Mouse (Mus musculus) heart, adult 2 months (tissue): ENCODE measurements at regions not wholly inside any gene's neighbourhood (a gene's known extent, or its start where the extent isn't known, plus 50 kb on each side); places are given as distances from the start of the nearest gene placed in this dataset.

Experiments
- DNase-seq, 2 experiments: peaks; one replicate each; pipeline ENCODE4 v3.0.0; 2021
- H3K27ac ChIP-seq: fragments of 200-600 bp; 2 replicates; pipeline ENCODE4 v1.8.1; 2022
- H3K27me3 ChIP-seq: fragments of 200-500 bp; 2 replicates; pipeline ENCODE4 v1.6.1; 2012; ENCODE audit warnings: mild to moderate bottlenecking, low read length, inconsistent platforms, mixed read lengths; ENCODE audit not compliant: control insufficient read depth, insufficient read depth
- H3K36me3 ChIP-seq: fragments of 200-500 bp; 2 replicates; pipeline ENCODE4 v1.6.1; 2012; ENCODE audit warnings: low read length, inconsistent platforms; ENCODE audit not compliant: control insufficient read depth, insufficient read depth
- H3K4me1 ChIP-seq: fragments of 200-500 bp; 2 replicates; pipeline ENCODE4 v1.6.1; 2011; ENCODE audit warnings: low read length; ENCODE audit not compliant: control insufficient read depth, insufficient read depth
- H3K4me3 ChIP-seq: fragments of 200-600 bp; 2 replicates; pipeline ENCODE4 v1.8.1; 2022
- H3K79me2 ChIP-seq: fragments of 200-500 bp; replicated peaks from 2 replicates; pipeline ENCODE4 v1.6.1; 2012; ENCODE audit warnings: mild to moderate bottlenecking, inconsistent platforms, low read length, moderate library complexity, mixed read lengths; ENCODE audit not compliant: control insufficient read depth, insufficient read depth
- H3K9ac ChIP-seq: fragments of 200-500 bp; 2 replicates; pipeline ENCODE4 v1.6.1; 2012; ENCODE audit warnings: low read depth, mild to moderate bottlenecking, control low read depth, inconsistent platforms, low read length, mixed read lengths
- CTCF ChIP-seq: fragments of 200-600 bp; IDR thresholded peaks from 2 replicates; pipeline ENCODE4 v1.8.1; 2022; ENCODE audit warnings: antibody characterized with exemption, mild to moderate bottlenecking, moderate library complexity
- EP300 ChIP-seq: fragments of 200-500 bp; IDR thresholded peaks from 2 replicates; pipeline ENCODE4 v1.6.1; 2011; ENCODE audit warnings: low read depth, low read length, control low read depth; ENCODE audit not compliant: insufficient read depth
- POLR2A ChIP-seq: fragments of 200-500 bp; IDR thresholded peaks from 2 replicates; pipeline ENCODE4 v1.6.1; 2011; ENCODE audit warnings: mild to moderate bottlenecking, low read depth, low read length, control low read depth; ENCODE audit not compliant: insufficient read depth
- WGBS: fragments of 180-500 bp; shearing (Covaris S2); methylation state at CpG from one replicate; pipeline ENCODE4 v1.1.7; 2018; 5-methylcytosine and 5-hydroxymethylcytosine counted together
- intact Hi-C: fragments of 180-260 bp; cut with DNase I; formaldehyde crosslinking; loops from one replicate; pipeline ENCODE4 v1.15.1; 2025

DNA sequence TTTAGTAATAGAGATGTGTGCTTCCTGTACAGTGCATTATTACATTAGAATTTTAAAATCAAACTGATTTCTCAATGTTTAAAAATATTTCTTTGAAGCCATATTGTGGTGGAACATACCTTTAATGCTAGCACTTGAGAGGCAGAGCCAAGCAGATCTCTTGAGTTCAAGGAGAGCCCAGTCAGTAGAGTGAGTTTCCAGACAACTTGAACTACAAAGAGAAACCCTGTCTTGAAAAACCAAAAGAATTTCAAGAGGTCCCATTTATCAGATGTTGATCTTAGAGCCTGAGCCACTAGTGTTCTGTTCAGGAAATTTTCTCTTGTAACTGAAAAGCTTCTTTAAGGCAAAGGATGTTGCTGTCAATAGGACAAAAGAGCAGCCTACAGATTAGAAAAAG is 855.8 kb downstream of the Fam19a2 start:
- Histone ChIP-seq H3K9ac (no peak overlapping the region), H3K27me3 (no peaks in the 10 kb centered on the region), H3K4me3 (no peak overlapping the region), H3K4me1 (no peaks in the 10 kb centered on the region), H3K79me2 (no peaks in the 10 kb centered on the region), H3K36me3 (no peaks in the 10 kb centered on the region), H3K27ac (no peak overlapping the region)
- TF ChIP-seq POLR2A (no peak), EP300 (no peak), CTCF (no peak)
- intact Hi-C loops, result no loop called here
- DNase-seq, result no peak

GRCm38 (mm10) chr10:124138456-124138855 is 874.7 kb downstream of the Fam19a2 start:
- Histone ChIP-seq H3K9ac (no peak overlapping the region), H3K4me1 (no peaks in the 10 kb centered on the region), H3K27ac (no peak overlapping the region), H3K79me2 (no peaks in the 10 kb centered on the region), H3K27me3 (no peaks in the 10 kb centered on the region), H3K36me3 (no peaks in the 10 kb centered on the region), H3K4me3 (no peak overlapping the region)
- DNase-seq, result no peak
- no peak for TF ChIP-seq CTCF
- TF ChIP-seq EP300, result no peak
- intact Hi-C loops, result no loop called here
- 58% methylated on average over 2 of the region's 2 CpGs for WGBS

GRCm38 (mm10) chr10:124142336-124142735 is 878.5 kb downstream of the Fam19a2 start:
- H3K9ac ChIP-seq, result no peak overlapping the region
- whole genome bisulfite sequencing, result 46% methylated on average over 1 of the region's 1 CpGs

DNA sequence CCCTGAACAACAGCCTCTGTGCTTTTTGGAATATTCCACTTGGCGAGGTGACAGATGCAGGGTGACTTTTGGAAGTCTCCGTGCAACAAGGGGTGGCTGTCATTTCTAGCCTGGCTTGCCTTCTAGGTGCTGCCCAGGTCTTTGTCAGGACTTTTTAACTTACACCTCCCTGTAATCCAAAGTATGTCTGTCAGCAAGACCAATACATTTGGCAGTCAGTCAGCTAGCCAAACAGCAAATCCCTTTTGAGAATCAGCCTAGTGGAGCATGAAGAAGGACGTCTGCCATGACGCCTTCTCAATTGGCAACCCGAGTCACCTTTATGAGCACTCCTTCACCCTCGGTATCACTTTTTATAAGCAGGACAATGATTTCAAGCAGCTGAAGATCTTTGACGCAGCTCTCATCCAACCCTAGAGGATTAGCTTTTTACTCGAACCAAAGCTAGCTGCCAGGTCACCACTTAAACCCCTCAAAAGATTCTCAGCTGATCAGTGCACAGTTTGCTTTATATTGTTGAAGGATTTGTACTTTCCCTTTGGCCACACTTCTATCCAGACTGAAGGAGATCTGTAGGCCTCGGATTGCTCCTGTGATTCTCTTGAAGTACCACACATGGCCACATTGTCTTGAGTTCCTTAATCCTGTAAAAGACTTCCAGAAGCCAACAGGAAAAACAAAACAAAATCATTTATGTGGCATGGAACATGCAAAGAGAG is 883.1 kb downstream of the Fam19a2 start:
- no peaks in the 10 kb centered on the region for H3K36me3 ChIP-seq
- DNase-seq, result peak in 1 of 2 experiments; percentile 7
- no peaks in the 10 kb centered on the region for H3K27me3 ChIP-seq
- intact Hi-C loops, result no loop called here
- TF ChIP-seq POLR2A, result no peak
- no peak for TF ChIP-seq EP300
- TF ChIP-seq CTCF, result no peak
- H3K27ac ChIP-seq, result no peak overlapping the region
- WGBS, result 46% methylated on average over 9 of the region's 9 CpGs
- H3K4me3 ChIP-seq, result no peak overlapping the region
- H3K4me1 ChIP-seq, result no peaks in the 10 kb centered on the region
- no peaks in the 10 kb centered on the region for H3K79me2 ChIP-seq
- no peak overlapping the region for H3K9ac ChIP-seq

More at GRCm38 (mm10) chr10:124142336-124142735, 878.5 kb downstream of the Fam19a2 start:
- no peak for DNase-seq
- no peaks in the 10 kb centered on the region for H3K36me3 ChIP-seq
- no peaks in the 10 kb centered on the region for H3K27me3 ChIP-seq
- no peak for TF ChIP-seq CTCF
- no peak for TF ChIP-seq POLR2A
- TF ChIP-seq EP300, result no peak
- intact Hi-C loops, result no loop called here
- H3K4me1 ChIP-seq, result no peaks in the 10 kb centered on the region
- H3K79me2 ChIP-seq, result no peaks in the 10 kb centered on the region
- no peak overlapping the region for H3K4me3 ChIP-seq
- no peak overlapping the region for H3K27ac ChIP-seq

DNA sequence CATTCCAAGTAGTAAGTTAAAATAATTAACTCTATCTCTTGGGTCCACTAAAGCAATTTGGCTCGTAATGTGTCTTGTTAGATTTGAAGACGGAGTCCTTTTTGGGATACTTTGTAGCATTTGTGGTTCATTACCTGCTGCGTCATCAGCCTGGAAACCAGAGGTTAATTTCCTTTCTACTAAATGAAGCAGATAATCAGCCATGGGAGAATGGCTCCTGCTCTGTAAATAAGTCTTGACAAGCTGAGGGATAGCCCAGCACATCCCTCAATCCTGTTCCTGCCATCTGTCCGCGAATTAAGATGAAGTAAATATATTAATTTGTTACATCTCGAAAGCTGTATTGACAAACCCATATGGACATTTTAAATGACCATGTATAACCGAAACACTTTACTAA is 899.6 kb downstream of the Fam19a2 start:
- WGBS, result 86% methylated on average over 7 of the region's 7 CpGs
- intact Hi-C loops, result no loop called here
- no peak for TF ChIP-seq CTCF
- no peak for TF ChIP-seq EP300
- TF ChIP-seq POLR2A, result no peak
- Histone ChIP-seq H3K9ac (no peak overlapping the region), H3K27me3 (no peaks in the 10 kb centered on the region), H3K27ac (no peak overlapping the region), H3K36me3 (no peaks in the 10 kb centered on the region), H3K4me3 (no peak overlapping the region), H3K79me2 (no peaks in the 10 kb centered on the region), H3K4me1 (no peaks in the 10 kb centered on the region)
- DNase-seq, result no peak

GRCm38 (mm10) chr10:124175598-124175997 is 911.8 kb downstream of the Fam19a2 start:
- 58% methylated on average over 2 of the region's 2 CpGs for WGBS
- TF ChIP-seq EP300 (no peak), CTCF (no peak), POLR2A (no peak)
- Histone ChIP-seq H3K27ac (no peak overlapping the region), H3K79me2 (no peaks in the 10 kb centered on the region), H3K4me3 (no peak overlapping the region), H3K36me3 (no peaks in the 10 kb centered on the region), H3K4me1 (no peaks in the 10 kb centered on the region), H3K9ac (no peak overlapping the region), H3K27me3 (no peaks in the 10 kb centered on the region)
- intact Hi-C loops, result no loop called here
- DNase-seq, result no peak
